8 mouse cellular contexts compared by ENCODE assay signal in the genomic region with DNA sequence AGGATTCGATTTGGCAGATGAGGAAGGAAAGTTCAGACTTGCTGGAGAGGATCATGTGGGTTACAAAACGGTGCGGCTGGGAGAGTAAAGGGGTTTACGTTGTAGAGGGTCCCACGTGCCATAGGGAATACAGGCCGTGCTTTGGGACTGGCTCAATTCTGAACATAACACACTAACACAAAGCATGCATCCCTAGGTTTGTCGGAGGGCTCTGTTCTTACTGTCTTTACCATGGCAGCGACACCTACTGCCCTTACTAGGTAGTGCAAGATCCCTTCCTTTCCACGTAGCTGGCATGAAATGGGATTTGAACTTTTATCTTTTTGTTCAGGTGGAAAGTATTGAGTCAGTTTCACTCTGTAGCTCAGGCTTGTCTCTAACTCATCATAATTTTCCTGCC. TPM values are rescaled to one million over a fixed set of nuclear protein-coding genes. Genes with fewer than 3 reads are reported as not detected.
DNase-seq lines count a peak whose midpoint lies in the region; ATAC-seq lines count a peak whose summit lies in the region.

No protein-coding gene starts in this region.

- H3K36me3 ChIP-seq in forebrain, embryonic 14.5 days (ENCODE audit: control insufficient read depth, insufficient read depth, low read length) = peaks cover 71% of the 10 kb centered on the region
- H3K36me3 ChIP-seq in forebrain, embryonic 12.5 days (replicated peaks) = peaks cover 65% of the 10 kb centered on the region
- peaks cover 5% of the 10 kb centered on the region for H3K36me3 ChIP-seq in forebrain, embryonic 16.5 days (ENCODE audit: control insufficient read depth, insufficient read depth)

- no peak for ATAC-seq in forebrain, embryonic 14.5 days
- ATAC-seq in forebrain, embryonic 12.5 days (ENCODE audit: low FRiP score) = no peak
- ATAC-seq in forebrain, embryonic 16.5 days = peak; percentile 57; the same call in 1 of the 2 replicates

- H3K4me2 ChIP-seq in forebrain, embryonic 14.5 days (ENCODE audit: low read length) = no peak overlapping the region
- no peak overlapping the region for H3K4me2 ChIP-seq in forebrain, embryonic 12.5 days
- no peak overlapping the region for H3K4me2 ChIP-seq in forebrain, embryonic 16.5 days (ENCODE audit: low read length)

- H3K9me3 ChIP-seq in forebrain, embryonic 14.5 days (replicated peaks; ENCODE audit: control insufficient read depth, low read length) = no peaks in the 10 kb centered on the region
- H3K9me3 ChIP-seq in forebrain, embryonic 12.5 days = no peaks in the 10 kb centered on the region
- H3K9me3 ChIP-seq in forebrain, embryonic 16.5 days (ENCODE audit: control insufficient read depth, low read length) = no peaks in the 10 kb centered on the region

- H3K27me3 ChIP-seq in forebrain, embryonic 14.5 days (replicated peaks; ENCODE audit: control insufficient read depth, insufficient read depth, low read length) = no peaks in the 10 kb centered on the region
- no peaks in the 10 kb centered on the region for H3K27me3 ChIP-seq in forebrain, embryonic 12.5 days
- H3K27me3 ChIP-seq in forebrain, embryonic 16.5 days (replicated peaks; ENCODE audit: control insufficient read depth, insufficient read depth, low read length) = no peaks in the 10 kb centered on the region

- WGBS in forebrain, embryonic 14.5 days = 47% methylated on average over 9 of the region's 9 CpGs
- 47% methylated on average over 9 of the region's 9 CpGs for WGBS in forebrain, embryonic 12.5 days
- 39% methylated on average over 9 of the region's 9 CpGs for WGBS in forebrain, embryonic 16.5 days

- intact Hi-C loops in left cerebral cortex, postnatal 36 days (cut with DNase I) = loop anchor here (5.0 kb wide), 1 partner anchor 84 kb away; no protein-coding TSS in a partner anchor

- H3K9ac ChIP-seq in forebrain, embryonic 14.5 days (ENCODE audit: low read length) = no peak overlapping the region
- H3K9ac ChIP-seq in forebrain, embryonic 12.5 days = no peak overlapping the region
- H3K9ac ChIP-seq in forebrain, embryonic 16.5 days (replicated peaks; ENCODE audit: low read depth, low read length) = no peak overlapping the region

- H3K4me1 ChIP-seq in forebrain, embryonic 14.5 days (ENCODE audit: control insufficient read depth, insufficient read depth, low read length) = no peaks in the 10 kb centered on the region
- H3K4me1 ChIP-seq in forebrain, embryonic 12.5 days = no peaks in the 10 kb centered on the region
- no peaks in the 10 kb centered on the region for H3K4me1 ChIP-seq in forebrain, embryonic 16.5 days (replicated peaks; ENCODE audit: control insufficient read depth, insufficient read depth, low read length)

- H3K4me3 ChIP-seq in forebrain, embryonic 14.5 days (ENCODE audit: low read depth, low read length) = no peak overlapping the region
- H3K4me3 ChIP-seq in forebrain, embryonic 12.5 days (replicated peaks) = no peak overlapping the region
- no peak overlapping the region for H3K4me3 ChIP-seq in forebrain, embryonic 16.5 days (replicated peaks; ENCODE audit: low read length)

- peak; percentile 78 for DNase-seq in forebrain, embryonic 14.5 days (ENCODE audit: low spot score)
- DNase-seq in ovary, postnatal 14 days (ENCODE audit: low spot score) = peak; percentile 42
- DNase-seq in ovary, adult 18-20 months (ENCODE audit: low spot score) = no peak
- DNase-seq in c-Kit-positive CD71-negative TER-119-negative erythroid progenitor cells, embryonic 14.5 days (ENCODE audit: low read depth) = peak; percentile 40
- peak; percentile 33 to 34 for DNase-seq in left cerebral cortex, postnatal 36 days (ENCODE audit: low spot score in 2 of 2)
- DNase-seq in retina, postnatal 7 days (ENCODE audit: low read depth, low spot score) = peak; percentile 37

- H3K27ac ChIP-seq in forebrain, embryonic 14.5 days (ENCODE audit: low read depth, low read length) = no peak overlapping the region
- H3K27ac ChIP-seq in forebrain, embryonic 12.5 days = no peak overlapping the region
- no peak overlapping the region for H3K27ac ChIP-seq in forebrain, embryonic 16.5 days (ENCODE audit: low read length)

RNA-seq across cellular contexts. Expression of a gene that starts 15.9 kb away (rescaled TPM):
- 54.1 and 59.5 TPM in 2 replicates for polyA plus RNA-seq in forebrain, embryonic 14.5 days (2014; fragmentation: Nextera tagmentation; extraction: Ambion mirVana)
- 58.7 and 59.2 TPM in 2 replicates for polyA plus RNA-seq in forebrain, embryonic 12.5 days (2016; fragmentation: Nextera tagmentation; extraction: Ambion mirVana)
- polyA plus RNA-seq in forebrain, embryonic 16.5 days (2015; fragmentation: Nextera tagmentation; extraction: Ambion mirVana) = 53.0 and 55.3 TPM in 2 replicates
- 10 to 100 TPM; 35.3 to 41.3 TPM for total RNA-seq in left cerebral cortex, postnatal 36 days (2021)

RNA-seq across cellular contexts. Expression of a gene that starts 15.9 kb away (rescaled TPM):
- polyA plus RNA-seq in forebrain, embryonic 14.5 days (2014; fragmentation: Nextera tagmentation; extraction: Ambion mirVana) = 27.7 and 33.8 TPM in 2 replicates
- polyA plus RNA-seq in forebrain, embryonic 12.5 days (2016; fragmentation: Nextera tagmentation; extraction: Ambion mirVana) = 33.3 and 37.0 TPM in 2 replicates
- 37.7 and 40.8 TPM in 2 replicates for polyA plus RNA-seq in forebrain, embryonic 16.5 days (2015; fragmentation: Nextera tagmentation; extraction: Ambion mirVana)
- total RNA-seq in left cerebral cortex, postnatal 36 days (2021) = 10 to 100 TPM; 26.1 to 29.4 TPM

RNA-seq across cellular contexts. Expression of a gene that starts 57.9 kb away (rescaled TPM):
- polyA plus RNA-seq in forebrain, embryonic 14.5 days (2014; fragmentation: Nextera tagmentation; extraction: Ambion mirVana) = 78.2 and 86.3 TPM in 2 replicates
- polyA plus RNA-seq in forebrain, embryonic 12.5 days (2016; fragmentation: Nextera tagmentation; extraction: Ambion mirVana) = 72.9 and 79.8 TPM in 2 replicates
- 49.3 and 58.4 TPM in 2 replicates for polyA plus RNA-seq in forebrain, embryonic 16.5 days (2015; fragmentation: Nextera tagmentation; extraction: Ambion mirVana)
- total RNA-seq in left cerebral cortex, postnatal 36 days (2021) = 10 to 100 TPM; 24.0 to 28.7 TPM
